ENCODE assay signal across 9 mouse cellular contexts in genomic region chr8:78420101-78420503, GRCm38 (mm10). TPM values are rescaled to one million over a fixed set of nuclear protein-coding genes. Genes with fewer than 3 reads are reported as not detected.
DNase-seq lines count a peak whose midpoint lies in the region; ATAC-seq and TF ChIP-seq lines count a peak whose summit lies in the region.
"Had no signal": no experiment of that assay in that cellular context is flagged by ENCODE, and none has a peak within 500 bp of the region (broad histone marks: within the 10 kb centered on the region; RNA-seq: fewer than 3 reads in every experiment).

No protein-coding gene starts in this region.

- intact Hi-C loops in left cerebral cortex, adult 2 months (cut with DNase I): no loop called here

- H3K27me3 ChIP-seq in cerebellum, adult 2 months (ENCODE audit: control insufficient read depth, insufficient read depth, low read length): peaks cover 7% of the 10 kb centered on the region; the same call in 1 of the 2 replicates
- peaks cover 74% of the 10 kb centered on the region for H3K27me3 ChIP-seq in forebrain, embryonic 12.5 days
- peaks cover 10% of the 10 kb centered on the region for H3K27me3 ChIP-seq in intestine, embryonic 16.5 days (replicated peaks; ENCODE audit: control insufficient read depth, insufficient read depth, low read length)

- TF ChIP-seq POLR2A in cerebellum, adult 2 months (IDR thresholded peaks at IDR 0.05; ENCODE audit: borderline replicate concordance, insufficient read depth, low read length): no peak

- H3K9ac ChIP-seq in forebrain, embryonic 12.5 days: peak overlapping the region; percentile 25; the same call in 1 of the 2 replicates
- H3K9ac ChIP-seq in intestine, embryonic 16.5 days (ENCODE audit: low read depth, low read length): peak overlapping the region; percentile 16; the same call in 1 of the 2 replicates

- H3K4me1 ChIP-seq in cerebellum, adult 2 months (ENCODE audit: control insufficient read depth, insufficient read depth, low read length): no peaks in the 10 kb centered on the region
- peaks cover 16% of the 10 kb centered on the region for H3K4me1 ChIP-seq in forebrain, embryonic 12.5 days
- H3K4me1 ChIP-seq in intestine, embryonic 16.5 days (ENCODE audit: control insufficient read depth, insufficient read depth, low read length): peaks cover 7% of the 10 kb centered on the region

- ATAC-seq in forebrain, embryonic 12.5 days (ENCODE audit: low FRiP score): peak; percentile 60
- ATAC-seq in intestine, embryonic 16.5 days: no peak; the same call in 1 of the 2 replicates

- H3K4me2 ChIP-seq in forebrain, embryonic 12.5 days: peak overlapping the region; percentile 69
- peak overlapping the region; percentile 59 for H3K4me2 ChIP-seq in intestine, embryonic 16.5 days (ENCODE audit: low read depth, low read length)

- TF ChIP-seq CTCF in cerebellum, adult 2 months (IDR thresholded peaks at IDR 0.05; ENCODE audit: borderline replicate concordance, insufficient read depth, low read depth, low read length): no peak
- no peak for TF ChIP-seq CTCF in left cerebral cortex, adult 2 months (IDR thresholded peaks at IDR 0.05)

- WGBS in cerebellum, adult 2 months: 2% methylated on average over 19 of the region's 19 CpGs
- 0% methylated on average over 19 of the region's 19 CpGs for WGBS in forebrain, embryonic 12.5 days
- WGBS in intestine, embryonic 16.5 days: 0% methylated on average over 18 of the region's 19 CpGs

- H3K9me3 ChIP-seq in forebrain, embryonic 12.5 days: no peaks in the 10 kb centered on the region
- no peaks in the 10 kb centered on the region for H3K9me3 ChIP-seq in intestine, embryonic 16.5 days (ENCODE audit: control insufficient read depth, low read length)

- H3K27ac ChIP-seq in cerebellum, adult 2 months (ENCODE audit: insufficient read depth, low read length): no peak overlapping the region
- H3K27ac ChIP-seq in forebrain, embryonic 12.5 days: no peak overlapping the region
- H3K27ac ChIP-seq in intestine, embryonic 16.5 days (ENCODE audit: low read length): no peak overlapping the region
- no peak overlapping the region for H3K27ac ChIP-seq in left cerebral cortex, adult 2 months

- no peaks in the 10 kb centered on the region for H3K36me3 ChIP-seq in forebrain, embryonic 12.5 days (replicated peaks)
- no peaks in the 10 kb centered on the region for H3K36me3 ChIP-seq in intestine, embryonic 16.5 days (ENCODE audit: control insufficient read depth, insufficient read depth, low read length)

- peak; percentile 16 to 19 for DNase-seq in cerebellum, postnatal 14 days
- DNase-seq in cerebellum, adult 2 months: no peak
- peak; percentile 82 for DNase-seq in ES-CJ7 (ENCODE audit: low read depth, low spot score)
- peak; percentile 50 for DNase-seq in neural tube, embryonic 10.5 days (ENCODE audit: extremely low spot score, low spot score)
- DNase-seq in urinary bladder, adult 18-20 months (ENCODE audit: low spot score in 2 of 2): no peak
- DNase-seq in left cerebral cortex, adult 2 months (ENCODE audit: extremely low spot score in 1 of 2, low spot score in 2 of 2): no peak

- H3K4me3 ChIP-seq in cerebellum, adult 2 months (replicated peaks; ENCODE audit: insufficient read depth, low read depth, low read length): no peak overlapping the region
- H3K4me3 ChIP-seq in forebrain, embryonic 12.5 days (replicated peaks): peak overlapping the region; percentile 36
- H3K4me3 ChIP-seq in intestine, embryonic 16.5 days (ENCODE audit: low read length): peak overlapping the region; percentile 38
- H3K4me3 ChIP-seq in left cerebral cortex, adult 2 months: no peak overlapping the region

RNA-seq across cellular contexts. Expression of gene Pou4f2, which starts 16.3 kb away (rescaled TPM):
- 0.55 and 0.80 TPM in 2 replicates for polyA plus RNA-seq in cerebellum, adult 2 months (2012; rRNA removed)
- not detected in 2 replicates for polyA plus RNA-seq in forebrain, embryonic 12.5 days (2016; fragmentation: Nextera tagmentation; extraction: Ambion mirVana)
- not detected in 2 replicates for polyA plus RNA-seq in intestine, embryonic 16.5 days (2015; fragmentation: Nextera tagmentation; extraction: Ambion mirVana)
- not detected for total RNA-seq in left cerebral cortex, adult 2 months (2021)
- polyA plus RNA-seq: spleen, adult 2 months had no signal

Comparison
In these comparisons a context has a peak if more than half of its experiments do, and no peak if none do; other contexts are left out.
1. DNase-seq: peak in cerebellum, postnatal 14 days (2 of 2), ES-CJ7 (single experiment) and neural tube, embryonic 10.5 days (single experiment); none in cerebellum, adult 2 months (0 of 2), urinary bladder, adult 18-20 months (0 of 2) and left cerebral cortex, adult 2 months (0 of 2).
2. H3K4me3 ChIP-seq: peak in forebrain, embryonic 12.5 days (single experiment) and intestine, embryonic 16.5 days (single experiment); none in cerebellum, adult 2 months (single experiment) and left cerebral cortex, adult 2 months (single experiment).